Mouse (Mus musculus): ENCODE measurements around the gene Map3k13. TPM values are rescaled to one million over a fixed set of nuclear protein-coding genes. Genes with fewer than 3 reads are reported as not detected.

Map3k13 gene
- polyA plus RNA-seq, 1 experiment from 2014 or later: 0.92 TPM

DNA sequence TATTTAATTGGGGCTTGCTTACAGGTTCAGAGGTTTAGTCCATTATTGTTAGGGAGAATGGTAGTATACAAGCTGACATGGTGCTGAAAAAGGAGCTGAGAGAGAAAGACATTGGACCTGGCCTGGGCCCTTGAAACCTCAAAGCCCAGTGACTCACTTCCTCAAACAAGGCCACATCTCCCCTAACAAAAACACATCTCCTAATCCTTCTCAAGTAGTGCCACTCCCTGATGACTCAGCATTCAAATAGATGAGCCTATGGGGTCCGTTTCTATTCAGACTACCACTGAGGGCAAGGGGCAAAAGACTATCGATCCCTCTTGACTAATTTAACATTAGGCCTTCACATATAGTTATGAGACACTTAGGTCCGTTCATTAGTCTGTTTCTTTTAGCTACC lies 68.3 kb downstream of the Map3k13 start:
- Histone ChIP-seq H3K4me1 (ENCODE audit: control insufficient read depth in 2 of 2, insufficient read depth in 2 of 2, low read length in 2 of 2) (peaks cover 0 to under 1% of the 10 kb centered on the region in 2 experiments; a peak in 3 of 4 replicates), H3K27ac (replicated peaks in 1 of 2; ENCODE audit: control insufficient read depth in 1 of 2, insufficient read depth in 1 of 2, low read depth in 2 of 2, low read length in 2 of 2) (no peak overlapping the region), H3K27me3 (ENCODE audit: control insufficient read depth, insufficient read depth, low read length) (no peaks in the 10 kb centered on the region), H3K9me3 (ENCODE audit: control insufficient read depth, low read length) (no peaks in the 10 kb centered on the region), H3K36me3 (ENCODE audit: control insufficient read depth, insufficient read depth, low read length) (no peaks in the 10 kb centered on the region), H3K9ac (ENCODE audit: low read length) (no peak overlapping the region), H3K4me2 (ENCODE audit: low read length) (no peak overlapping the region), H3K4me3 (ENCODE audit: control insufficient read depth in 1 of 2, insufficient read depth in 1 of 2, low read depth in 1 of 2, low read length in 2 of 2) (no peak overlapping the region)
- ATAC-seq (ENCODE audit: insufficient number of reproducible peaks, insufficient read depth, low FRiP score, low read depth): no peak
- WGBS: 82% methylated on average over 3 of the region's 3 CpGs

DNA sequence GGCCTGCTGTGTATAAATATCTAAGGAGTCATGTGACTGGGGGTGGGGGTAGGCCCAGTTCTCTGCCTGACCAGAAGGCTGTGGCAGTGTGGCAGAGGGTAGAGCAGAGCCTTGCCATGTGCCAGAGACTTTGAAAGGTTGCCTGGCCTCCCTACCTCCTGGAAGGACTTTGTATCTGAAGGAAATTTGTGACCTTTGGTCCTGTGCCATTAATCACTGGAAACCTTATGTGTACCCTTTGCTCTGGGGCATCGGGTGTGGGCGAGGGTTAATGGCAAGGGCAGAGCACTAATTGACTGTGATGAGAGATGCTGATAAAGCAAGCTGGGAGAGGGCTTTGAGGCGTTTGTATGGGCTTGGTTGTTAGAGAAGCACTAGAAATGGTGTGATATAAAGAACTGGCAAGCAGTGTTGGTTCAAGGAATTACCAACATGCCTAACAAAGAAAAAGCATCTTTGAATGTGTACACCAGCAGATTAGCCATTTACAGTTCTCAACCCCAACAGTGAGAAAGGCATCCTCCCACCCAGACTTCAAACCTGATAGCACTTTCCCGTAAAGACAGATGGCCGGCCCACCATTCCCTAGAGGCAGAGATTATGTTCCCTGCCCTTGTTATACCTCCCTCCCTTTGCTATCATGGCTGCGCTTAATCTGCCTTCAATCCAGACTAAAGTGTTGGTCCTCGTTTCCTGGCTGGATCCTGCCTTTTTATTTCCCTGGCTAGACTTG lies 71.3 kb downstream of the Map3k13 start:
- Histone ChIP-seq H3K4me2 (ENCODE audit: low read length) (no peak overlapping the region), H3K27me3 (ENCODE audit: control insufficient read depth, insufficient read depth, low read length) (no peaks in the 10 kb centered on the region), H3K4me3 (ENCODE audit: control insufficient read depth in 1 of 2, insufficient read depth in 1 of 2, low read depth in 1 of 2, low read length in 2 of 2) (no peak overlapping the region), H3K9ac (ENCODE audit: low read length) (no peak overlapping the region), H3K4me1 (ENCODE audit: control insufficient read depth in 2 of 2, insufficient read depth in 2 of 2, low read length in 2 of 2) (no peaks in the 10 kb centered on the region; a peak in 1 of 4 replicates), H3K36me3 (ENCODE audit: control insufficient read depth, insufficient read depth, low read length) (no peaks in the 10 kb centered on the region), H3K27ac (replicated peaks in 1 of 2; ENCODE audit: control insufficient read depth in 1 of 2, insufficient read depth in 1 of 2, low read depth in 2 of 2, low read length in 2 of 2) (no peak overlapping the region), H3K9me3 (ENCODE audit: control insufficient read depth, low read length) (no peaks in the 10 kb centered on the region)
- 35% methylated on average over 7 of the region's 7 CpGs for WGBS
- no peak for ATAC-seq (ENCODE audit: insufficient number of reproducible peaks, insufficient read depth, low FRiP score, low read depth)

DNA sequence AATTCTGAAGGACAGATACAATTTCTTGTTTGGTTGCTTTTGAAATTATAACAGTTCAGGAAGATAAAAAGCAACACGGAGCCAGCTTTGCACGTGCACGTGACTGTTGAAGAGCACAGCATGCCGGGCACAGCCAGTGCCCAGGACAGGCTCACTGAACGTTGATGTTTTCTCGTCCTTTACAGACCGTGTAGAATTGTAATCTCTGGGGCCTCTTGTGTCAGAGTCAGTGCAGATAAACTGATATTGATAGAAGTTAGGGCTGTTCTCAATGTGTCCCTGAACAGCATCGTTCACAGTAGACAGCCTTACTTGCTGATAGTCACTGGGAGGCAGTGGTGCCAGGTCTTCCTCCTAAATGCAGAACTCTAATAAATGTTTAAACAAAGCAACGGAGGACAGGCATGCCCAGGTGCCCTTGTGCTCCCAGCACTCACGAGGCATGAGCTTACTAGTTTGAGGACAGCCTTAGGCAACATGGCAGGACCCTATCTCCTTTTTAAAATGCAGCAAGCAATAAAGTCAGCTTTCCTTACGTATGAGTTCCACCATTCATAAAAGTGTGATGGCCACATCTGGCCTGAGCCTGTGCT lies 71.9 kb downstream of the Map3k13 start:
- Histone ChIP-seq H3K27me3 (ENCODE audit: control insufficient read depth, insufficient read depth, low read length) (no peaks in the 10 kb centered on the region), H3K9ac (ENCODE audit: low read length) (no peak overlapping the region), H3K4me1 (ENCODE audit: control insufficient read depth in 2 of 2, insufficient read depth in 2 of 2, low read length in 2 of 2) (no peaks in the 10 kb centered on the region; a peak in 1 of 4 replicates), H3K9me3 (ENCODE audit: control insufficient read depth, low read length) (no peaks in the 10 kb centered on the region), H3K4me3 (ENCODE audit: control insufficient read depth in 1 of 2, insufficient read depth in 1 of 2, low read depth in 1 of 2, low read length in 2 of 2) (no peak overlapping the region), H3K27ac (replicated peaks in 1 of 2; ENCODE audit: control insufficient read depth in 1 of 2, insufficient read depth in 1 of 2, low read depth in 2 of 2, low read length in 2 of 2) (no peak overlapping the region), H3K36me3 (ENCODE audit: control insufficient read depth, insufficient read depth, low read length) (no peaks in the 10 kb centered on the region), H3K4me2 (ENCODE audit: low read length) (no peak overlapping the region)
- no peak for ATAC-seq (ENCODE audit: insufficient number of reproducible peaks, insufficient read depth, low FRiP score, low read depth)
- WGBS: 61% methylated on average over 11 of the region's 11 CpGs

DNA sequence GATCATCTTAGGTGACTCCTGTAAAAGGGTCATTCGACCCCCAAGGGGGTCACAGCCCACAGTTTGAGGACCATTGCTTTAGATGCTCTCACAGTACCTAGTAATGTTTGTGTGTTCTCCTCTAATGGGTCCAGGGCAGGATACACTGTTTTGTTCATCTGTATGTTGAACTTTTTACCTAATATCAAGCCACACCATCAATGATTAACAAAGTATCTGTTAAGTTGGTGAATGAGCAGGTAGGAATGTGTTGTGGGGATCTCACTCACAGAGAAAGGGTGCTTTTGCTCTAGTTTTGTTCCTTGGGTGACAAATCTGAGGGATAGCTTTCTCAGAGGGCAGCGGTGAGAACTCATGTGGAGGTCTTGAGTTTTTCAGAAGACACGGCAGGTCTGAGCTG lies 73.6 kb downstream of the Map3k13 start:
- 80% methylated on average over 3 of the region's 3 CpGs for WGBS
- ATAC-seq (ENCODE audit: insufficient number of reproducible peaks, insufficient read depth, low FRiP score, low read depth): no peak

DNA sequence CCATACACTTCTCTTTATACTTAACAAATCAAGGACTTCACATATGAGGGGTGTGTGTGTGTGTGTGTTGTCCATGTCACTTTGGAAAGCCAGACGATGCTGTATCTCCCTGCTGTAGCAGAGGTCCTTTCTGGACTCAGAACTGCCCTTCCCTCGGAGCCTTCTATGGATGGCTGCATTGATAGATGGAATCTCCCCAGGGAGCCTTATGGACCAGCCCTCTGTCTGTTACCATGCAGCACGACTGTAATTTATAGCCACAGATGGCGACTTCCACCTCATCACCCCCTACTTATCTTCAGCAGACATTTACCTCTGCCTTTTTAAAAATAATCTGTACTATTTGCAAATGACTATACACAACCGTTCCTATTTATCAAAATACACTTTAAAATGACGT lies 74.5 kb downstream of the Map3k13 start:
- H3K4me1 ChIP-seq (ENCODE audit: control insufficient read depth in 2 of 2, insufficient read depth in 2 of 2, low read length in 2 of 2): no peaks in the 10 kb centered on the region; a peak in 1 of 4 replicates
- H3K4me3 ChIP-seq (ENCODE audit: control insufficient read depth in 1 of 2, insufficient read depth in 1 of 2, low read depth in 1 of 2, low read length in 2 of 2): no peak overlapping the region
- H3K36me3 ChIP-seq (ENCODE audit: control insufficient read depth, insufficient read depth, low read length): no peaks in the 10 kb centered on the region
- ATAC-seq (ENCODE audit: insufficient number of reproducible peaks, insufficient read depth, low FRiP score, low read depth): no peak
- H3K27ac ChIP-seq (replicated peaks in 1 of 2; ENCODE audit: control insufficient read depth in 1 of 2, insufficient read depth in 1 of 2, low read depth in 2 of 2, low read length in 2 of 2): no peak overlapping the region
- no peaks in the 10 kb centered on the region for H3K27me3 ChIP-seq (ENCODE audit: control insufficient read depth, insufficient read depth, low read length)
- 63% methylated on average over 6 of the region's 6 CpGs for WGBS
- H3K9me3 ChIP-seq (ENCODE audit: control insufficient read depth, low read length): no peaks in the 10 kb centered on the region
- no peak overlapping the region for H3K9ac ChIP-seq (ENCODE audit: low read length)
- no peak overlapping the region for H3K4me2 ChIP-seq (ENCODE audit: low read length)

More for the DNA sequence above, 73.6 kb downstream of the Map3k13 start:
- Histone ChIP-seq H3K9ac (ENCODE audit: low read length) (no peak overlapping the region), H3K27ac (replicated peaks in 1 of 2; ENCODE audit: control insufficient read depth in 1 of 2, insufficient read depth in 1 of 2, low read depth in 2 of 2, low read length in 2 of 2) (no peak overlapping the region), H3K4me2 (ENCODE audit: low read length) (no peak overlapping the region), H3K4me1 (ENCODE audit: control insufficient read depth in 2 of 2, insufficient read depth in 2 of 2, low read length in 2 of 2) (no peaks in the 10 kb centered on the region; a peak in 1 of 4 replicates), H3K4me3 (ENCODE audit: control insufficient read depth in 1 of 2, insufficient read depth in 1 of 2, low read depth in 1 of 2, low read length in 2 of 2) (no peak overlapping the region), H3K36me3 (ENCODE audit: control insufficient read depth, insufficient read depth, low read length) (no peaks in the 10 kb centered on the region), H3K27me3 (ENCODE audit: control insufficient read depth, insufficient read depth, low read length) (no peaks in the 10 kb centered on the region), H3K9me3 (ENCODE audit: control insufficient read depth, low read length) (no peaks in the 10 kb centered on the region)

DNA sequence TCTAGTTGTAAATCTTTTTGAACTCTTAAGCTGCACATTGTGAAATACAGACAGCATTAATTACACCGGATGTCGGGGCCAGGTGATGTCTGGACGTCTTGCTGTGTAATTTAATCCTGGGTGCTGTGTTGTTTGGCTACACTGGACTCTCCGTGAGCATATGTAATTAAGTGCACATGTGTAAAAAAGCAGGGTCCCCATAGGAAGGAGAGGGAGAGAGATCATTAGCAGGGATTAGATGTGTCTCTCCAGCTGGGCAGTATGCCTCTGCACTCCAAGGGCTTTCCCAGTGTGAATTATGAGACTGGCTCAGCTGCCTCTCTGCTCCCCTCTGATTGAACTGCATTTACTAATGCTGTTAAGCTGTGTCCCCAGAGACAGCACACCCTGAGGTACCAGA lies 75.7 kb downstream of the Map3k13 start:
- ATAC-seq (ENCODE audit: insufficient number of reproducible peaks, insufficient read depth, low FRiP score, low read depth): no peak
- H3K36me3 ChIP-seq (ENCODE audit: control insufficient read depth, insufficient read depth, low read length): no peaks in the 10 kb centered on the region
- H3K4me1 ChIP-seq (ENCODE audit: control insufficient read depth in 2 of 2, insufficient read depth in 2 of 2, low read length in 2 of 2): no peaks in the 10 kb centered on the region; a peak in 1 of 4 replicates
- H3K27me3 ChIP-seq (ENCODE audit: control insufficient read depth, insufficient read depth, low read length): no peaks in the 10 kb centered on the region
- H3K9ac ChIP-seq (ENCODE audit: low read length): no peak overlapping the region
- no peaks in the 10 kb centered on the region for H3K9me3 ChIP-seq (ENCODE audit: control insufficient read depth, low read length)
- no peak overlapping the region for H3K4me2 ChIP-seq (ENCODE audit: low read length)
- WGBS: 76% methylated on average over 4 of the region's 4 CpGs
- H3K27ac ChIP-seq (replicated peaks in 1 of 2; ENCODE audit: control insufficient read depth in 1 of 2, insufficient read depth in 1 of 2, low read depth in 2 of 2, low read length in 2 of 2): no peak overlapping the region
- no peak overlapping the region for H3K4me3 ChIP-seq (ENCODE audit: control insufficient read depth in 1 of 2, insufficient read depth in 1 of 2, low read depth in 1 of 2, low read length in 2 of 2)

DNA sequence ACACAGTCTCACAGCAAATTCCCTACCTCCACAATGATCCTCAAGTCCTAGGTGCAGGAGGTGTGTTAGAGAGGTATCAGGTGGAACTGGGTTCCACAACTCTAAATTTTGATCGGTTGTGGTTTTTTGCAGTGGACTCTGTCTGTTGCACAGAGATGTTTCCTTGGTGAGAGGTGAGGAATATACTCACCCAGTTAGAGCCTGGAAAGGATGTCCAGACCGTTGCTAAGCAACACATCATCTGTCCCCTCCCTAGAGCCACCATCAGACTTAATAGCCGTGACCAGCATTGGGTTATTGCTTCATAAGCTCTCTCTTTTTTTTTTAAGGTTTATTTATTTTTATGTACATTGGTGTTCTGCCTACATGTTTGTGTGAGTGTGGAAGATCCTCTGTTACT lies 83.6 kb downstream of the Map3k13 start:
- H3K4me2 ChIP-seq (ENCODE audit: low read length): no peak overlapping the region
- no peak for ATAC-seq (ENCODE audit: insufficient number of reproducible peaks, insufficient read depth, low FRiP score, low read depth)
- H3K4me1 ChIP-seq (ENCODE audit: control insufficient read depth in 2 of 2, insufficient read depth in 2 of 2, low read length in 2 of 2): 0 out of 4 replicates have a peak, but pooled peaks cover 0 to 3% of the 10 kb centered on the region in 2 experiments
- 81% methylated on average over 3 of the region's 3 CpGs for WGBS
- H3K27ac ChIP-seq (replicated peaks in 1 of 2; ENCODE audit: control insufficient read depth in 1 of 2, insufficient read depth in 1 of 2, low read depth in 2 of 2, low read length in 2 of 2): no peak overlapping the region
- H3K27me3 ChIP-seq (ENCODE audit: control insufficient read depth, insufficient read depth, low read length): no peaks in the 10 kb centered on the region
- no peak overlapping the region for H3K4me3 ChIP-seq (ENCODE audit: control insufficient read depth in 1 of 2, insufficient read depth in 1 of 2, low read depth in 1 of 2, low read length in 2 of 2)
- no peaks in the 10 kb centered on the region for H3K36me3 ChIP-seq (ENCODE audit: control insufficient read depth, insufficient read depth, low read length)
- no peak overlapping the region for H3K9ac ChIP-seq (ENCODE audit: low read length)
- H3K9me3 ChIP-seq (ENCODE audit: control insufficient read depth, low read length): no peaks in the 10 kb centered on the region
